Mouse (Mus musculus) E14TG2a.4 (cell line): ENCODE data around the gene Herc4.

Source experiments
- H3K27me3 ChIP-seq: 2 replicates; pipeline ENCODE4 v1.6.1; 2014; ENCODE audit warnings: low read length, control low read depth; ENCODE audit not compliant: insufficient read depth
- H3K36me3 ChIP-seq: 2 replicates; pipeline ENCODE4 v1.6.1; 2014; ENCODE audit warnings: low read length, control low read depth; ENCODE audit not compliant: insufficient read depth
- H3K4me1 ChIP-seq: replicated peaks from 2 replicates; pipeline ENCODE4 v1.6.1; 2014; ENCODE audit warnings: low read depth, low read length, control low read depth
- H3K4me3 ChIP-seq: replicated peaks from 2 replicates; pipeline ENCODE4 v1.5.1; 2014; ENCODE audit warnings: mild to moderate bottlenecking, low read length
- H3K9me3 ChIP-seq: 2 replicates; pipeline ENCODE4 v1.6.1; 2014; ENCODE audit warnings: low read length, control low read depth
- CTCF ChIP-seq: conservative IDR thresholded peaks from 2 replicates; pipeline ENCODE4 v1.5.1; 2014; ENCODE audit warnings: low read length
- NANOG ChIP-seq: IDR thresholded peaks from 2 replicates; pipeline ENCODE4 v1.6.1; 2014; ENCODE audit warnings: borderline replicate concordance, low read length, mixed read lengths
- POU5F1 ChIP-seq: IDR thresholded peaks from 2 replicates; pipeline ENCODE4 v1.6.1; 2014; ENCODE audit warnings: low read length, borderline replicate concordance

The Herc4 gene

GRCm38 (mm10) chr10:63313726-63314125 lies 70.1 kb downstream of the Herc4 start:
- H3K36me3 ChIP-seq = peaks cover 89% of the 10 kb centered on the region
- no peak overlapping the region for H3K4me3 ChIP-seq
- H3K4me1 ChIP-seq = peaks cover 12% of the 10 kb centered on the region
- H3K27me3 ChIP-seq = no peaks in the 10 kb centered on the region
- TF ChIP-seq NANOG (no peak), POU5F1 (no peak), CTCF (no peak)
- H3K9me3 ChIP-seq = no peaks in the 10 kb centered on the region

- TF ChIP-seq POU5F1 = no peak
- no peak for TF ChIP-seq CTCF
- no peak for TF ChIP-seq NANOG
- no peaks in the 10 kb centered on the region for H3K9me3 ChIP-seq
- peaks cover 98% of the 10 kb centered on the region for H3K36me3 ChIP-seq
- 0 out of 2 replicates have a peak, but pooled peaks cover 2% of the 10 kb centered on the region for H3K4me1 ChIP-seq
- no peak overlapping the region for H3K4me3 ChIP-seq
- H3K27me3 ChIP-seq = no peaks in the 10 kb centered on the region
Measured at GRCm38 (mm10) chr10:63327091-63327490, 83.5 kb downstream of the Herc4 start.

GRCm38 (mm10) chr10:63336901-63337300 lies 93.3 kb downstream of the Herc4 start:
- TF ChIP-seq POU5F1 = no peak
- H3K4me3 ChIP-seq = peak overlapping the region; percentile 86

GRCm38 (mm10) chr10:63337326-63337725 lies 93.7 kb downstream of the Herc4 start:
- Histone ChIP-seq H3K36me3 (peaks cover 47% of the 10 kb centered on the region), H3K9me3 (no peaks in the 10 kb centered on the region), H3K4me1 (peaks cover 58% of the 10 kb centered on the region), H3K4me3 (peak overlapping the region; percentile 86), H3K27me3 (no peaks in the 10 kb centered on the region)
- TF ChIP-seq CTCF (no peak), POU5F1 (no peak), NANOG (no peak)

More at GRCm38 (mm10) chr10:63336901-63337300, 93.3 kb downstream of the Herc4 start:
- no peaks in the 10 kb centered on the region for H3K9me3 ChIP-seq
- peaks cover 50% of the 10 kb centered on the region for H3K36me3 ChIP-seq
- no peaks in the 10 kb centered on the region for H3K27me3 ChIP-seq
- peaks cover 58% of the 10 kb centered on the region for H3K4me1 ChIP-seq

- TF ChIP-seq POU5F1 (no peak), NANOG (no peak), CTCF (no peak)
- H3K36me3 ChIP-seq = peaks cover 38% of the 10 kb centered on the region
- H3K4me1 ChIP-seq = peaks cover 56% of the 10 kb centered on the region
- peak overlapping the region; percentile 86 for H3K4me3 ChIP-seq
- H3K27me3 ChIP-seq = no peaks in the 10 kb centered on the region
- no peaks in the 10 kb centered on the region for H3K9me3 ChIP-seq
Measured at GRCm38 (mm10) chr10:63337951-63338836, 94.6 kb downstream of the Herc4 start.

- TF ChIP-seq CTCF (no peak), NANOG (no peak), POU5F1 (no peak)
- Histone ChIP-seq H3K4me3 (peak overlapping the region; percentile 86), H3K9me3 (no peaks in the 10 kb centered on the region), H3K27me3 (no peaks in the 10 kb centered on the region), H3K36me3 (peaks cover 29% of the 10 kb centered on the region), H3K4me1 (peaks cover 48% of the 10 kb centered on the region)
Measured at GRCm38 (mm10) chr10:63338914-63339643, 95.5 kb downstream of the Herc4 start.

- Histone ChIP-seq H3K4me3 (no peak overlapping the region), H3K9me3 (peaks cover 10% of the 10 kb centered on the region), H3K4me1 (peaks cover 29% of the 10 kb centered on the region), H3K36me3 (peaks cover 7% of the 10 kb centered on the region), H3K27me3 (no peaks in the 10 kb centered on the region)
- TF ChIP-seq POU5F1 = no peak
- no peak for TF ChIP-seq NANOG
- TF ChIP-seq CTCF = no peak
Measured at GRCm38 (mm10) chr10:63341351-63341750, 97.7 kb downstream of the Herc4 start.

GRCm38 (mm10) chr10:63344751-63345150 lies 101.1 kb downstream of the Herc4 start:
- TF ChIP-seq NANOG (no peak), CTCF (no peak), POU5F1 (no peak)

GRCm38 (mm10) chr10:63348291-63348690 lies 104.7 kb downstream of the Herc4 start:
- peaks cover 31% of the 10 kb centered on the region for H3K9me3 ChIP-seq
- H3K27me3 ChIP-seq = no peaks in the 10 kb centered on the region
- H3K36me3 ChIP-seq = no peaks in the 10 kb centered on the region
- H3K4me1 ChIP-seq = peaks cover 34% of the 10 kb centered on the region
- H3K4me3 ChIP-seq = no peak overlapping the region
- TF ChIP-seq POU5F1 = no peak
- TF ChIP-seq CTCF = no peak
- TF ChIP-seq NANOG = no peak

More at GRCm38 (mm10) chr10:63344751-63345150, 101.1 kb downstream of the Herc4 start:
- H3K27me3 ChIP-seq = no peaks in the 10 kb centered on the region
- H3K9me3 ChIP-seq = peaks cover 21% of the 10 kb centered on the region
- no peak overlapping the region for H3K4me3 ChIP-seq
- H3K4me1 ChIP-seq = peaks cover 22% of the 10 kb centered on the region
- H3K36me3 ChIP-seq = no peaks in the 10 kb centered on the region
